Mouse (Mus musculus) forebrain, embryonic 13.5 days (tissue): ENCODE measurements at regions not wholly inside any gene's neighbourhood (a gene's known extent, or its start where the extent isn't known, plus 50 kb on each side); places are given as distances from the start of the nearest gene placed in this dataset.
"Not testable (repeated sequence)": the region's sequence is repeated elsewhere in the genome, so short reads cannot be mapped to it uniquely, and the experiment has no call there.

Experiments
- ATAC-seq: fragments of 200-750 bp; cut with Nextera tagmentation; 2 replicates; pipeline ENCODE4 v1.8.0; 2017
- H3K27ac ChIP-seq: fragments of 300-500 bp; sonication (generic); 2 replicates; pipeline ENCODE4 v1.5.1; 2015; ENCODE audit warnings: inconsistent platforms, mild to moderate bottlenecking, moderate library complexity
- H3K27me3 ChIP-seq: fragments of 300-500 bp; sonication (generic); 2 replicates; pipeline ENCODE4 v1.6.1; 2015; ENCODE audit warnings: mild to moderate bottlenecking, inconsistent platforms
- H3K36me3 ChIP-seq: fragments of 300-500 bp; sonication (generic); 2 replicates; pipeline ENCODE4 v1.6.1; 2015; ENCODE audit warnings: mild to moderate bottlenecking, inconsistent platforms; ENCODE audit not compliant: poor library complexity, severe bottlenecking
- H3K4me1 ChIP-seq: fragments of 300-500 bp; sonication (generic); 2 replicates; pipeline ENCODE4 v1.6.1; 2015; ENCODE audit warnings: inconsistent platforms
- H3K4me2 ChIP-seq: fragments of 300-500 bp; sonication (generic); 2 replicates; pipeline ENCODE4 v1.6.1; 2015; ENCODE audit warnings: inconsistent platforms, mild to moderate bottlenecking, moderate library complexity
- H3K4me3 ChIP-seq: fragments of 300-500 bp; sonication (generic); 2 replicates; pipeline ENCODE4 v1.5.1; 2015; ENCODE audit warnings: mild to moderate bottlenecking, inconsistent platforms
- H3K9ac ChIP-seq: fragments of 300-500 bp; sonication (generic); 2 replicates; pipeline ENCODE4 v1.6.1; 2015; ENCODE audit warnings: mild to moderate bottlenecking, inconsistent platforms
- H3K9me3 ChIP-seq: fragments of 300-500 bp; sonication (generic); replicated peaks from 2 replicates; pipeline ENCODE4 v1.6.1; 2016; ENCODE audit warnings: inconsistent platforms
- WGBS: fragments of 180-500 bp; shearing (Covaris S2); methylation state at CpG from one replicate; pipeline ENCODE4 v1.1.7; 2015; 5-methylcytosine and 5-hydroxymethylcytosine counted together

DNA sequence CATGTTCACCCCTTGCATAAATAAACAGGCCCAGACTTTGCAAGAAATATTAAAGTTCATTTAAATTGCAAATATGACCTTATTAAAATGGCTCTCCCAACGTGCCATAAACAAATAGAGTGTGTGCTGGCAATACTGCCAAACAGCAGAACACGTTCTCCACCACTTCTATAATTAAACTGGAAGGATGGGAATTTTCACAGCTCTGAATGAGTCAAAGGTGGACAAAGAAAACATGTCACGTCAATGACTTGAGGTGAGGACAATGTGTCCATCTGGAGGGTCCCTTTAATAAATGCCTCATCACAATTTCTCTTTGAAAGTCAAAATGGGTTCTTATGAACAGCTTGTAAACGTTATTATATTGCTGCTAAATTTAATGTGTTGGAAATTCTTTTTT lies 114.8 kb downstream of the Galc start:
- no peaks in the 10 kb centered on the region for H3K9me3 ChIP-seq
- ATAC-seq: peak; percentile 72
- H3K9ac ChIP-seq: no peak overlapping the region
- no peak overlapping the region for H3K4me3 ChIP-seq
- H3K4me1 ChIP-seq: no peaks in the 10 kb centered on the region
- no peaks in the 10 kb centered on the region for H3K27me3 ChIP-seq
- H3K27ac ChIP-seq: no peak overlapping the region
- no peaks in the 10 kb centered on the region for H3K36me3 ChIP-seq
- WGBS: 38% methylated on average over 4 of the region's 4 CpGs
- H3K4me2 ChIP-seq: no peak overlapping the region

DNA sequence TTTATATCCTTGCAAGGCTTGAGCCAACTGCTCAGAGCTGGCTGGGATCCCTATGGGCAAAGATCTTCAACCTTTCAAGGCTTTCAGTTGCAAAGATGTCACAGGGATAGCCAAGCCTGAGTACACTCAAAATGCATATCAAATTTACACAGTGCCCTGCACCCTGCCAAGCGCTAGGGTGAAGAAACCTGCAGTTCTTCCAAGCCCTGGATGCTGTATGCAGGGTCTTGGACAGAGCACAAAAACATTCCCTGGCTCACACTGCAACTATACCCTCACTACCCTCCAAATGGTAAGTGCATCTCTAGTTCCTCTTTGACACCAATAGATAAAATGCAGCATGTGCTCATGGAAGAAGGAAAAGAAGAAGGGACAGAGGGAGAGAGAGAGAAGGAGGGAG lies 116.1 kb downstream of the Galc start:
- Histone ChIP-seq H3K36me3 (no peaks in the 10 kb centered on the region), H3K27me3 (no peaks in the 10 kb centered on the region), H3K9ac (no peak overlapping the region), H3K4me2 (no peak overlapping the region), H3K27ac (no peak overlapping the region), H3K4me1 (no peaks in the 10 kb centered on the region), H3K4me3 (no peak overlapping the region), H3K9me3 (no peaks in the 10 kb centered on the region)
- ATAC-seq: no peak
- WGBS: 94% methylated on average over 1 of the region's 1 CpGs

- H3K27me3 ChIP-seq, H3K27ac ChIP-seq, ATAC-seq, H3K9me3 ChIP-seq, H3K4me1 ChIP-seq, H3K4me3 ChIP-seq, H3K36me3 ChIP-seq, H3K4me2 ChIP-seq, H3K9ac ChIP-seq: not testable (repeated sequence)
- 56% methylated on average over 3 of the region's 3 CpGs for WGBS
These were observed 119.4 kb downstream of the Galc start for GRCm38 (mm10) chr12:98139906-98140305.

- H3K4me2 ChIP-seq: no peak overlapping the region
- H3K27ac ChIP-seq: no peak overlapping the region
- no peaks in the 10 kb centered on the region for H3K9me3 ChIP-seq
- H3K9ac ChIP-seq: no peak overlapping the region
- H3K4me1 ChIP-seq: no peaks in the 10 kb centered on the region
- no peaks in the 10 kb centered on the region for H3K36me3 ChIP-seq
- ATAC-seq: no peak
- 51% methylated on average over 5 of the region's 5 CpGs for WGBS
- no peak overlapping the region for H3K4me3 ChIP-seq
- no peaks in the 10 kb centered on the region for H3K27me3 ChIP-seq
These were observed 128.0 kb downstream of the Galc start for GRCm38 (mm10) chr12:98131276-98131675.

DNA sequence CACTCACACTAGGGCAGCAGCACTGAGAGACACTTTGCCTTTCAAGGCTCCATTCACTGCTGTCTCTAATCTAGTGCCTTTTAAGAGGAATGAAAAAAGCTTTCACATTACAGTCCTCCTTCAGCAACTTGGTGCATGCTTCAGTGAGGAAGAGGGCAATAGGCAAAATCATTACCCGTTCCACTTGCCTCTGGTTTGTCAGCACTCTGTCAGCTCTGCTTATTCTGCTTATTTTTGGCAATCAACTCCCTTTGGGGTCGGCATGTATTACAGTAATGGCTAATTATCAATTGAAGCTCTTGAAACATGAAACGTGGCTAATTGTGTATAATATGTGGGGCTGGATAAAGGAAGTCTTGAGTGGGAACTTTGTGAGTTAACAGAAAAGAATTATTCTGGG lies 135.7 kb downstream of the Galc start:
- Histone ChIP-seq H3K4me3 (no peak overlapping the region), H3K9ac (no peak overlapping the region), H3K27ac (no peak overlapping the region), H3K9me3 (no peaks in the 10 kb centered on the region), H3K27me3 (no peaks in the 10 kb centered on the region), H3K4me2 (no peak overlapping the region), H3K36me3 (no peaks in the 10 kb centered on the region), H3K4me1 (no peaks in the 10 kb centered on the region; the same call in 1 of the 2 replicates)
- 35% methylated on average over 3 of the region's 3 CpGs for WGBS
- peak; percentile 88 for ATAC-seq

DNA sequence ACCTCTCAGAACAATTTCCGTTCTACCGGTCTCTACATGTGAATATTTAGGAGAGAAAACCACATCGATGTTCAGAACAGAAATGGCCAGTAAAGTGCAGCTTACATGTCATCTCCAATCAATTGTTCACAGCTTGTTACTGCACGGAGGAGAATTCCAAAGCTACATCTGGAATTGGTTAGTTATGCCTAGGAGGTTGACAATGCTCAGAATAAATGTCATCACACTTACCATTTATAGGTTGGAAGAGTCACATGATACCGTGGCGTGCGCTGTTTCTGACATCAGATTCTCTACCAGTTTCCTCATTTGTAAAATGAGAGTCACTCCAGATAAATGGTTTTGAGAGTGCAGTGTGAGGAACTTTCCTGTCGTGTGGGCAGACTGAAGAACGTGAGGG lies 151.2 kb downstream of the Galc start:
- H3K4me2 ChIP-seq: no peak overlapping the region
- no peak overlapping the region for H3K9ac ChIP-seq
- ATAC-seq: no peak
- no peaks in the 10 kb centered on the region for H3K9me3 ChIP-seq
- H3K4me1 ChIP-seq: peaks cover 14% of the 10 kb centered on the region
- no peak overlapping the region for H3K27ac ChIP-seq
- H3K36me3 ChIP-seq: no peaks in the 10 kb centered on the region
- H3K27me3 ChIP-seq: no peaks in the 10 kb centered on the region
- no peak overlapping the region for H3K4me3 ChIP-seq
- 94% methylated on average over 9 of the region's 9 CpGs for WGBS

- H3K36me3 ChIP-seq: no peaks in the 10 kb centered on the region
- no peak overlapping the region for H3K9ac ChIP-seq
- peaks cover 14% of the 10 kb centered on the region for H3K4me1 ChIP-seq
- H3K4me3 ChIP-seq: no peak overlapping the region
- WGBS: 34% methylated on average over 10 of the region's 10 CpGs
- peak overlapping the region; percentile 40 for H3K27ac ChIP-seq
- no peaks in the 10 kb centered on the region for H3K27me3 ChIP-seq
- H3K9me3 ChIP-seq: no peaks in the 10 kb centered on the region
- ATAC-seq: peak; percentile 81
- peak overlapping the region; percentile 2; the same call in 1 of the 2 replicates for H3K4me2 ChIP-seq
These were observed 152.2 kb downstream of the Galc start for GRCm38 (mm10) chr12:98106789-98107684.

DNA sequence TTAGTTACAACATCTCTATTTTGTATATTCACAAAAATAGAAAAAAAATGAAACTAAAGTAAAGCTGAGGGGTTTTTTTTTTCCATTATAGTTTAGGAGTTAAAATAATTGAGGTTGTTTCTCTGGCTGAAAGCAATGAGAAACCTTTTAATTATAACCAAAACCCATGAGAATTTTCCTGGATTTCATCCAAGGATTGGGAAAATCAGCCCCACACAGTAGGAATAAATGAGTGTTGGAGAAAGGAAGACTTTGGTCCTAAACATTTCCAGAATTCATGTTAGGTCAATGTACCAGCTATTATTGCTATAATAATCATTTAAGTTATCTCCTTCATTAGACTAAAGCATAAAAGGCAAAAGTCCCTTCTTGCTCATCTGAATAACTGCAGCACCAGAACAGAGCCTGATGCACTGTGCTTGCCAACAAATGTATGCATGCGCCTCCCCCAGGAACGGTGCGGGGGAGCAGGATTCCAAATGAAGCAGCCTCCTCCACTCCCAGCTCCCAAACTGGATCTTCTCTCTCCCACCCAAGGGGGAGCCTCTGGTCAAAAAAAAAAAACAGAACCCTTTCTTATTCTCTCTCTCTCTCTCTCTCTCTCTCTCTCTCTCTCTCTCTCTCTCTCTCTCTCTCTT lies 153.0 kb downstream of the Galc start:
- WGBS: 29% methylated on average over 3 of the region's 3 CpGs
- Histone ChIP-seq H3K9me3 (no peaks in the 10 kb centered on the region), H3K27me3 (no peaks in the 10 kb centered on the region), H3K9ac (no peak overlapping the region), H3K4me3 (no peak overlapping the region), H3K4me1 (peaks cover 14% of the 10 kb centered on the region), H3K4me2 (0 out of 2 replicates have a peak overlapping the region, but pooled peaks have one; percentile 2), H3K36me3 (no peaks in the 10 kb centered on the region), H3K27ac (peak overlapping the region; percentile 40; the same call in 1 of the 2 replicates)
- ATAC-seq: peak; percentile 73

DNA sequence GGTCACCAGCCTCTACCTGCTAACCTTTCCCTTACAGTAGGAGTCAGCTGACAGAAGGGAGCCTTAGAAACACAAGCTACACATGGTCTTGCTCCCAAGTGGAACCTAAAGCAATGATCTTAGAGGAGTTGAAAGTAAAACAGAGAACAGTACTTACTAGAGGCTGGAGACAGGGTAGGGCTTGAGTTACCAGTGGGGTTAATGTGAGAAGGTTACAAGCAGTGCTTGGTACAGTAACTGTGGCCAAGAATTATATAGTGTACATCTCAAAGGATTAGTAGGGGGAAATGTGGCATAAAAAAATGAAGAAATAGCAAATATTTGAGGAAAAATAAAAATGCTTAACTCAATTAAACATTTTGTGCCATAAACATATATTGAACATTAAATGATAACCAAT lies 153.5 kb downstream of the Galc start:
- no peaks in the 10 kb centered on the region for H3K36me3 ChIP-seq
- no peak overlapping the region for H3K4me2 ChIP-seq
- H3K27ac ChIP-seq: no peak overlapping the region
- no peak for ATAC-seq
- no peak overlapping the region for H3K4me3 ChIP-seq
- H3K4me1 ChIP-seq: peaks cover 14% of the 10 kb centered on the region
- no peak overlapping the region for H3K9ac ChIP-seq
- no peaks in the 10 kb centered on the region for H3K27me3 ChIP-seq
- no peaks in the 10 kb centered on the region for H3K9me3 ChIP-seq

DNA sequence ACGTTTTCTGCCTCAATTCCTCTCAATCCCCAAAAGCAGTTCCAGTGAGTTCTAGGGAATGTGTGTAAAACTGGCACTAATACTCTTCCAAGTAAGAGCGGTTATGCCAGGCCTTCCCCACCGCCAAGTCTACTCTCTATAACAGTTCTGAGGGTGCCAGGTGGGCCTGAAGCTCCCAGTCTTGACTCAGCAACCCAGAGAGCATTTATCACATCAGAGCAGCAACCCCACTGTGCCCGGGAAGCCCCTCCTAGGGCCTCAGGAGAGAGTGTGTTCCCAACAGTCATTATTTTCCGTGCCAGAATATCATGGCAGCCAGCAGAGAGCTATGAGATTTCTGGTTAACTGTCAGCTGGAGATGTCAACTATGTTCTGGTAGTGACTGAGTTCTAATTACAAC lies 169.1 kb downstream of the Galc start:
- H3K4me2 ChIP-seq: no peak overlapping the region
- 0 out of 2 replicates have a peak, but pooled peaks cover 4% of the 10 kb centered on the region for H3K9me3 ChIP-seq
- no peak overlapping the region for H3K9ac ChIP-seq
- H3K27ac ChIP-seq: no peak overlapping the region
- H3K36me3 ChIP-seq: no peaks in the 10 kb centered on the region
- H3K4me1 ChIP-seq: no peaks in the 10 kb centered on the region
- peak; percentile 75; the same call in 1 of the 2 replicates for ATAC-seq
- H3K27me3 ChIP-seq: no peaks in the 10 kb centered on the region
- H3K4me3 ChIP-seq: no peak overlapping the region
- 59% methylated on average over 5 of the region's 5 CpGs for WGBS

- WGBS: 91% methylated on average over 1 of the region's 1 CpGs
- Histone ChIP-seq H3K9me3 (no peaks in the 10 kb centered on the region), H3K4me3 (no peak overlapping the region), H3K36me3 (no peaks in the 10 kb centered on the region), H3K4me2 (no peak overlapping the region), H3K27me3 (no peaks in the 10 kb centered on the region), H3K9ac (no peak overlapping the region), H3K27ac (no peak overlapping the region), H3K4me1 (no peaks in the 10 kb centered on the region)
- ATAC-seq: no peak
These were observed 180.9 kb downstream of the Galc start for GRCm38 (mm10) chr12:98078351-98078750.

- H3K4me2 ChIP-seq: no peak overlapping the region
- ATAC-seq: no peak
- H3K36me3 ChIP-seq: no peaks in the 10 kb centered on the region
- WGBS: 100% methylated on average over 2 of the region's 2 CpGs
- H3K9me3 ChIP-seq: no peaks in the 10 kb centered on the region
- H3K4me3 ChIP-seq: no peak overlapping the region
- no peak overlapping the region for H3K9ac ChIP-seq
- H3K27ac ChIP-seq: no peak overlapping the region
- no peaks in the 10 kb centered on the region for H3K27me3 ChIP-seq
- no peaks in the 10 kb centered on the region for H3K4me1 ChIP-seq
These were observed 183.7 kb downstream of the Galc start for GRCm38 (mm10) chr12:98075580-98075979.
